Mouse (Mus musculus) cerebellum, postnatal 4 days (tissue): Measurements from ENCODE around the gene Hspb1.

Experiments used
- DNase-seq, 2 experiments: peaks; one replicate each; pipeline ENCODE4 v3.0.0; 2022; ENCODE audit warnings: low spot score in 2 of 2, mixed read lengths in 1 of 2

Gene Hspb1

GRCm38 (mm10) chr5:135884641-135885040, 3.1 kb upstream of the Hspb1 start:
- no peak for DNase-seq

GRCm38 (mm10) chr5:135888405-135889215, 891 bp downstream of the Hspb1 start:
- no peak for DNase-seq

DNA sequence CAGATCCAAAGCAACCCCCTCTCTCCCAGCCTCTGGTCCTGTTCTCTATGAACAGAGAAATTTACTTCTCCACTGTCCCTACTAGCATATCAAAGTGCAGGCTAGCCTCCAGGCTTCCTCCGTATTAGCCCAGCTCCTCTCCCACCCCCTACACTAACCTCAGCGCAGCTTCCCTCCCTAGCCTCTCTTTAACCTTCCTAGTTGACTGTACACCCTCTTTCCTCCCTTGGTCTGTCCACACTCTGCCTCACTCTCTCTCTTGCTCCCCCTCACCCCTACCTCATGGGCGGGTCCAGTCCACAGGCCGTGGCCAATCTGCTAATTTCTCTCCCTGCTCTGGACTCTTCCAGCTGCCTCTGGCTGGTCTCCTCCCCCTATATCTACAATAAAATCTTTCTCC, 2.6 kb downstream of the Hspb1 start:
- no peak for DNase-seq

DNA sequence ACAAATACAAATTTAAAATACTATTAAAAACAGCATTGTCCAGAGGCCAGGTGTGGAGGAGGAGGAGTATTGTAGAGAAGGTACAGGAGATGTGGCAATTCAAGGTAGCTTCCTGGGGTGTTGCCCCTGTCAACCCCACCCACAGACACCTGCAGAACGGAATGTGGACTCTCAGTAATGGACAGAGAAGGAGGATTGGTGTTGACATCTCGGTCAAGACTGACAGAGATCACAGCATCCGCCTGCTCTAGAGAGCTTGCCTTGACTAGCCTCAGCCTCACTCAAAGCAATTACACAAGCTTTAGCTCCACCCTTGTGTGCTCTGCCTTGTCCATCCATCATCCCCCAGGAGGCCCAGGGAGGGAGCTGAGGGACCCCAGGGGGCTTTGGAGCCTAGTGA, 3.2 kb downstream of the Hspb1 start:
- no peak for DNase-seq

DNA sequence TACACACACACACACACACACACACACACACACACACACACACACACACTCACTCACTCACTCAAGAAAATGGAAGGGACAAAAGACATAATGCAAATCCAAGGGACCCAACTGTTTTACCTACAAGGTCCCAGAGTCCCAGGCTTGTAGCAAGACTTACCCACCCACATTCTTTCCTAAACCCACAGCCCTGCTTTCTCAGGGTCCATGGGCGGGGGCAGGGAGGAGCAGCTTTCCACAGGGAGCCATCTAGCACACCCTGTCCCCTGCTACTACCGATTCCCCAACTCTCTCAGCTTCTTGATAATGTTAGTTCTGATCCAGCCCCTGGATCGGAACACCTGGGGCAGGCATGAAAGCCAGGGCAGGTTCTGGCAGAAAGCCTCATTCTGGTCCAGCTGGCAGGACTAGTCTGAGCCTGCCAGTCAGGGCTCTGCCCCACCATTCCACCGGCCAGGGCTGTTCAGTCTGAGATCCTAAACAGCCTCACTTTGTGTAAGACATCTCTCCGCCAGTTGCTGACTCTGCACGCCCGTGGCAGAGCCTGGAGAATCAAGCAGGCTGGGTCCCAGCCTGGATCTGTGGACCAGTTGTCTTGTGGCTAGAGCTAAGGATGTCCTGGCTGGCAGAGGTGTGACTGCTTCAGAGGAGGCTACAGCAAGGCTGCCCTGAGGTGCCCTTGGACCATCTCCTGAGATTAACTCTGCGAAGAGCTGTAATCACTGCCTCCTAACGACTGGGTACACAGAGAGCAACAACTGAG, 5.1 kb downstream of the Hspb1 start:
- DNase-seq, result no peak

- DNase-seq, result no peak
Measured at GRCm38 (mm10) chr5:135894958-135895357, 7.2 kb downstream of the Hspb1 start.

- peak in 1 of 2 experiments; percentile 40 for DNase-seq
Measured at GRCm38 (mm10) chr5:135898028-135898427, 10.3 kb downstream of the Hspb1 start.

DNA sequence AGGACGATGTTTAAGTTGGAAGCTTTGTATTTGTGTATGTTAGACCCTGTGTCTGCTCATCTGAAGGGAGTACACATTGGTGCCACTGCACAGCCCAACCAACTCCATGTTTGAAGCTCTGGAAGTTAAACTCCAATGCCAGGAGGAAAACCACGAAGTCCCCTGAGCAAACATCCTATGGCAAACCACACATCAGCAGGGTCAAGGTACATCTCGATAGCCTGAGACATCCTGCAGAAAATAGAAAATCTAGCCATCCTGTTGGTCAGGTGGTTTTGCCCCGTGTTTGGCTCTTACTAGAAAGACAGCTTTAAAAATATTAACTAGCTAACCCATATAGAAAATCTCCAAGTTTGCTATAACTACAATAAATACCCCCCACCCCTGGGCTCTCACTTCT, 11.3 kb downstream of the Hspb1 start:
- DNase-seq, result no peak

GRCm38 (mm10) chr5:135899833-135900232, 12.1 kb downstream of the Hspb1 start:
- DNase-seq, result no peak

- no peak for DNase-seq
Measured at GRCm38 (mm10) chr5:135900701-135901100, 13.0 kb downstream of the Hspb1 start.

DNA sequence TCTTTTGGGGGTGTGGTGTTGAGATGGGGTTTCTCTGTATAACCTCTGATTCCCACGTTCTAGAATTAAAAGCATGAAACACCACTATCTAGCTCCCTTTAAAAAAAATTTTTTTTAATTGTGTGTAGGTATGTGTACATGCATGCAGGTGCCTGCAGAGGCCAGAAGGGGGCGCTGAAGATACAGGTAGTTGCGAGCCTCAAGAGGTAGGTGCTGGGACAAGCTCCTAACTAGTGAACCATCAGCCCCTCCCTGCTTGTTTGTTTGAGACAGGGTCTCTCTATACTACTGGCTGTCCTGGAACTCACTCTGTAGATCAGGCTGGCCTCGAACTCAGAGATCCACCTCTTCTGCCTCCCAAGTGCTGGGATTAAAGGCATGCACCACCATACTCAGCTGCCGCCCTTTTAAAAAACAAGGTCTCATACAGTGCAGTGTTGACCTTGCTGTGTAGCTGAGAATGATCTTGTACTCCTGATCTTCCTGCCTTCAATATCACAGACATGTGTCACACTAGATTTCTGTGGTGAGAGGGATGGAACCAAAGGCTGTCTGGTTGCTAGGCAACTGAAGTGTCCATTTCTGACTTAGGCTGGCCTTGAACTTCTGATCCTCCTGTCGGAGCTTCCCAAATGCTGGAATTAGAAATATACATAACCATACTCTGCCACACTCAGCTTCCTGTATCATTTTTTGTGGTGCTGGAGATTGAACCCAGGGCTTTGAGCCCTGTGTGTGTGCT, 13.8 kb downstream of the Hspb1 start:
- no peak for DNase-seq

DNA sequence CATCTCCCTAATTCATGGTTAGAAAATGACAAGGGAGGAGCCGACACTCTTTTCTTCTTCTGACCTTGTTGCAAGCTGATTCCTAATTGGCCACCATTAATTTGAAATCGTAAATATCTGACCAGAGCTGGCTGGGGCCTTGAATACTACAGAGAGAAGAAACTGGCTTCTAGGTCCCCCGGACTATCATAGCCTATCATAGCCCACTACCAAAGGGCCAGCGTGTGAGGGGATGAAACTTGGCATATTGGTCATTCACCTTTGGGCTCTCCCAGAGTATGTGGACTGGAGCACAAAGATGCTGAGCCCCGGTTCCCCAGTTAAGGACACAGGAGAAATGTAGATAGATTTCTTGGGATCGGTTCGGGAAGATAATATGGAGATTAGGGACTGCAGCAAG, 15.3 kb downstream of the Hspb1 start:
- no peak for DNase-seq

GRCm38 (mm10) chr5:135903551-135904151, 15.9 kb downstream of the Hspb1 start:
- peak; percentile 91 to 96 for DNase-seq

- DNase-seq, result no peak
Measured at GRCm38 (mm10) chr5:135904259-135904658, 16.5 kb downstream of the Hspb1 start.

DNA sequence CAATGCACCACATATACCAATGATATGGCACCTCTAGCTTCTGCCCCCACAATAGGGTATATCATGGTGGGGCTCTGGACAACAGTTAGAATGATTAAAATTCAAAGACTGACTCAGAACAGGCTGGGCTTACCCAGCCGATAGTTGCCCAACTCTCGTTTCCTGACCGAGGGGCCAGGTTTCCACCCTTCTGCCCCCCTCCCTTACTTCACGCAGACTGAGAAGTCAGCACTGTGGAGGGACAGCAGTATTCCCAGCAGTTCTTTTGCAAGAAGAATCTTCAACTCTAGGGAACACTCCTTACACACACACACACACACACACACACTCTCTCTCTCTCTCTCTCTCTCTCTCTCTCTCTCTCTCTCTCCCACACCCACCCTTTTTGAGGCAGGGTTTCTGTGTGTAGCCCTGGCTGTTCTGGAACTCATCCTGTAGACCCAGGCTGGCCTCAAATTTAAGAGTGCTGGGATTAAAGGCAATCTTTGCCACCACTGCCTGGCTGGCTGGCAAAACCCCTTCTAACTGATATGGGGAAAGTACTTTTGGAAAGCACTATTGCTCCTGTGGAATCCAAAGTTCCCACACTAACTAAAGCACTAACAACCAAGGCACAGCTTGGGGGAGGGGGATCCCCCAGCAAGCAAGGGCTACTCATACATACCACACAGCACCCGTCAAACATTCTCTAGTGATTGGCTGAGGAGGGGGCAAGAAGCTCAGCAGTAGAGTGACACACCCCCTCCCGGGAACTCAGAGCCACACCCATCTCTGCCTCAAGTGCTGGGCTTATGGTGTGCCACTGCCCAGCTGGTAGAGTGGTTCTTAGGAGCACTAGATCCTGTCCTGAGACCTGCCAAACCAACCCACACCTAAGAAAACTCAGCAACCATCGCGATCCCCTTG, 17.9 kb downstream of the Hspb1 start:
- DNase-seq, result no peak

DNA sequence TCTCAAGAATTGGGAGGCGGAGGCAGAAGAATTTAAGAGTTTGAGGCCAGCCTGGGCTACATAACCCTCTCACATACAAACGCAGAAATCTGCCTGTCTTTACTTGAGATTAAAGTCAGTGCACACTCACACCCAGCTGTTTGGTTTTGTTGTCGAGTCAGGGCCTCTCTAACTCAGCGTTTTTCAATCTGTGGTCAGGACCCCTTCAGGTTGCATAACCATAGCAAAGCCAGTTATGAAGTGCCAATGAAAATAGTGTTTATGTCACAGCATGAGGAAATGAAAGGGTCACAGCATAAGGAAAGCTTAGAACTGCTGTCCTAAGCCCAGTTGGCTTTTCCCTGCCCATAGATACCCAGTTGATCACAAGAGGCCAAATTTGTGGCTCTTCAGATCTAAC, 19.1 kb downstream of the Hspb1 start:
- DNase-seq, result no peak

- DNase-seq, result no peak
Measured at GRCm38 (mm10) chr5:135907256-135907655, 19.5 kb downstream of the Hspb1 start.

DNA sequence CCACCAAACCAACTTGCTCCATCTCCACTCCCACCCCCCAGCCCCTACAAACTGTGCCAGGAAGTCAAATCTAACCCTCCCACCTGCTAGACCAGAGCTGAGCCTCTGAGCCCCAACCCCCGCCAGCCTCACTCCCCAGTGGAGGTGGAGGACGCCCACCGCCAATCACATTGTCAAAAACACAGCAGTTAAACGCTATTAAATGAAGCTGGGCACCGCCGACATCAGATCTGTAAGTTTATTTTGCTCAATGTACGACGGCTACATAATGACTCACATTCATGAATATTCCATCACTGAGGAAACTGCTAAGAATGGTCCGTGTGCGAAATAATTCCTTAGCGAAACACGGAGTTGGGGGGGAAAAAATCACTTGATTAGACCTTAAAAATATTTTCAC, 20.5 kb downstream of the Hspb1 start:
- DNase-seq, result no peak

- no peak for DNase-seq
Measured at GRCm38 (mm10) chr5:135908989-135909388, 21.3 kb downstream of the Hspb1 start.

DNA sequence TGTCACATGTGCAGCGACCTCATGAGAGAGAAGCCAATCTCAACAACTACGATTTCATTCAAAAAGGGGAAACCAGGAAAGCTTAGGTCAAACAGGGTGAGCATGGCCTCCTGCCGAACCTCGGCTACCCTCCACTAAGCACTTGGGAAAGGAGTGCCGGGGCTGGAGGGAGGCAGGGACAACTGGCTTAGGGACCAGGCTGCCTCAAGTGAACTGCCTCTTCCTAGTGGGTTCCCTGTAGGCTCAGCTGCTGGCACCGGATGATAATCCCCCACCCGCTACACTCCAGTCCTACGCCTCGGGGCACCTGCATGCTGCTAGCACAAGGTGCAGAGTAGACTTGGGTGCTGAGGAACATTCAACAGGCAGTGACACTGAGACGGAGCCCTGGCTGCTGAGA, 21.9 kb downstream of the Hspb1 start:
- no peak for DNase-seq

GRCm38 (mm10) chr5:135910813-135911212, 23.1 kb downstream of the Hspb1 start:
- DNase-seq, result no peak
